Mouse (Mus musculus) bone marrow macrophage, adult 2 months (primary cell): ENCODE data around the gene Sema6b.
A peak's percentile ranks its signal among the peaks of the same experiment; 100 is the strongest.

Source experiments
- CTCF ChIP-seq: IDR thresholded peaks from 2 replicates; pipeline ENCODE4 v1.5.1; 2012; ENCODE audit warnings: low read depth, mild to moderate bottlenecking, low read length, moderate library complexity
- POLR2A ChIP-seq: IDR thresholded peaks from 2 replicates; pipeline ENCODE4 v1.6.1; 2012; ENCODE audit warnings: mild to moderate bottlenecking, low read depth, low read length, borderline replicate concordance

- TF ChIP-seq CTCF (peak; percentile 91), POLR2A (no peak)
Observed at GRCm38 (mm10) chr17:56111864-56112263, 28.3 kb downstream of the Sema6b start.
